Mouse (Mus musculus): ENCODE data around the gene Pdgfa.

- TF ChIP-seq CTCF (IDR thresholded peaks at IDR 0.05; ENCODE audit: low read depth, low read length), result no peak
- no peak for TF ChIP-seq POLR2A (IDR thresholded peaks at IDR 0.05; ENCODE audit: extremely low read depth, insufficient read depth, low read length)
Measured at GRCm38 (mm10) chr5:139046636-139047035, 49.5 kb upstream of the Pdgfa start.

Data from liver, adult 2 months (tissue).